Mouse (Mus musculus) stomach, postnatal 0 days (tissue): ENCODE measurements around the gene Ppp3ca. TPM values are rescaled to one million over a fixed set of nuclear protein-coding genes. Genes with fewer than 3 reads are reported as not detected.

Source experiments
- ATAC-seq: fragments of 200-750 bp; cut with Nextera tagmentation; 2 replicates; pipeline ENCODE4 v1.8.0; 2017; ENCODE audit not compliant: low FRiP score, low TSS enrichment
- DNase-seq: peaks from one replicate; pipeline ENCODE4 v3.0.0-alpha.2; 2016; ENCODE audit warnings: low spot score
- H3K27ac ChIP-seq: fragments of 300-500 bp; sonication (generic); replicated peaks from 2 replicates; pipeline ENCODE4 v1.5.1; 2014; ENCODE audit warnings: mild to moderate bottlenecking, control low read depth
- H3K27me3 ChIP-seq: fragments of 300-500 bp; sonication (generic); 2 replicates; pipeline ENCODE4 v1.6.1; 2014; ENCODE audit warnings: low read length; ENCODE audit not compliant: control insufficient read depth, insufficient read depth
- H3K36me3 ChIP-seq: fragments of 300-500 bp; sonication (generic); 2 replicates; pipeline ENCODE4 v1.6.1; 2014; ENCODE audit warnings: low read length, mixed read lengths; ENCODE audit not compliant: control insufficient read depth, insufficient read depth
- H3K4me1 ChIP-seq: fragments of 300-500 bp; sonication (generic); replicated peaks from 2 replicates; pipeline ENCODE4 v1.6.1; 2014; ENCODE audit warnings: antibody characterized with exemption; ENCODE audit not compliant: control insufficient read depth, insufficient read depth
- H3K4me2 ChIP-seq: fragments of 300-500 bp; sonication (generic); replicated peaks from 2 replicates; pipeline ENCODE4 v1.6.1; 2014; ENCODE audit warnings: low read depth, mild to moderate bottlenecking, control low read depth, moderate library complexity
- H3K4me3 ChIP-seq: fragments of 300-500 bp; sonication (generic); 2 replicates; pipeline ENCODE4 v1.5.1; 2014; ENCODE audit warnings: low read depth, low read length, control low read depth
- H3K9ac ChIP-seq: fragments of 300-500 bp; sonication (generic); 2 replicates; pipeline ENCODE4 v1.6.1; 2014; ENCODE audit warnings: mild to moderate bottlenecking, low read length, control low read depth, mixed read lengths
- H3K9me3 ChIP-seq: fragments of 300-500 bp; sonication (generic); 2 replicates; pipeline ENCODE4 v1.6.1; 2016; ENCODE audit warnings: low read length; ENCODE audit not compliant: control insufficient read depth
- CTCF ChIP-seq: IDR thresholded peaks from 2 replicates; pipeline ENCODE4 v1.5.1; 2016; ENCODE audit warnings: antibody characterized with exemption, low read depth, mild to moderate bottlenecking, moderate library complexity
- EP300 ChIP-seq: optimal IDR thresholded peaks from 2 replicates; pipeline ENCODE3; 2016; ENCODE audit warnings: antibody characterized with exemption
- WGBS: fragments of 180-500 bp; shearing (Covaris S2); extraction: QIAGEN DNeasy Blood & Tissue Kit; methylation state at CpG from one replicate; pipeline ENCODE4 v1.1.7; 2014; 5-methylcytosine and 5-hydroxymethylcytosine counted together
- polyA plus RNA-seq: library from polyadenylated mRNA; unstranded; fragments of >200 nt; fragmentation: Nextera tagmentation; extraction: Ambion mirVana; gene quantifications from 2 replicates; pipeline ENCODE4 v1.2.1, GENCODE M21; 2015

Ppp3ca gene
- polyA plus RNA-seq, 1 experiment from 2014 or later = 50.2 TPM

DNA sequence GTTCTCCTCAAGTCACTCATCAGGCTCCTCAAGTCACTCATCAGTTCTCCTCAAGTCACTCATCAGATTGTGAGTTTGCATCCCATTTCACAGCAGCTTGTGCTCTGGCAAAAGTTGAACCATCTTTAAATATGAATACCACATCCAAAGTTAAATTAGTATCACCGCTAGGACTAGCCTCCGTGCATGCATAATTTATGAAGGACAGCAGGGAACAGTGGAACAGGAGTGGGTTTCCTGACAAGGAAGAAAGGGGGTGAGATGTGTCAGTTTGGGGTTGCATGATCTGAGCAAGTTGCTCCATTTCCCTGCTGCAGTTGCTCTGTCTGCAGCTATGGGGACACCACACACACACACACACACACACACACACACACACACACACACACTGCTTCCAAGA, 229.8 kb downstream of the Ppp3ca start:
- no peaks in the 10 kb centered on the region for H3K4me1 ChIP-seq
- H3K9me3 ChIP-seq = no peaks in the 10 kb centered on the region
- DNase-seq = no peak
- peaks cover 7% of the 10 kb centered on the region for H3K36me3 ChIP-seq
- no peak for ATAC-seq
- H3K27me3 ChIP-seq = no peaks in the 10 kb centered on the region
- WGBS = 89% methylated on average over 2 of the region's 2 CpGs
- H3K4me2 ChIP-seq = no peak overlapping the region
- no peak overlapping the region for H3K27ac ChIP-seq
- TF ChIP-seq CTCF (no peak), EP300 (no peak)
- H3K4me3 ChIP-seq = no peak overlapping the region
- no peak overlapping the region for H3K9ac ChIP-seq

DNA sequence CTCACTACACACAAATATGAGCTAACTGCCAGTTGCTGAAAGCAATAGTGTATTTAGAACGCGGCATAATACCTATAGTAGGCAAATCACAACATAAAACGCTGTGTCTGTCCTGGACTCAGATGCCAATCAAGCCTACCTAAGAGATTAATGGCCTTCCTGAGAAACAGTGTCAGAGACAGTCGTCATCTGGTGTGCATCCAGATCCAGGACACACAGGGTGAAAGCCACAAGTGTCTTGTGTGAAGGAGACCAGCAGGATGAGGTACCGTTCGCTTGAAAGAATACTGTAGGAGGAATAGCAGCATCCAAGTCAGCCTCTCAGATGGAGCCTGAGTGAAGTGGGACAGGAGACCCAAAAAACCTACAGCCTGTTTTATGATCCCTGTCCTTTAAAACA, 231.1 kb downstream of the Ppp3ca start:
- Histone ChIP-seq H3K4me2 (no peak overlapping the region), H3K4me1 (no peaks in the 10 kb centered on the region), H3K9ac (no peak overlapping the region), H3K9me3 (no peaks in the 10 kb centered on the region), H3K27ac (no peak overlapping the region), H3K27me3 (no peaks in the 10 kb centered on the region), H3K36me3 (peaks cover 4% of the 10 kb centered on the region), H3K4me3 (no peak overlapping the region)
- TF ChIP-seq EP300 (no peak), CTCF (no peak)
- no peak for DNase-seq
- no peak for ATAC-seq
- WGBS = 92% methylated on average over 6 of the region's 6 CpGs

DNA sequence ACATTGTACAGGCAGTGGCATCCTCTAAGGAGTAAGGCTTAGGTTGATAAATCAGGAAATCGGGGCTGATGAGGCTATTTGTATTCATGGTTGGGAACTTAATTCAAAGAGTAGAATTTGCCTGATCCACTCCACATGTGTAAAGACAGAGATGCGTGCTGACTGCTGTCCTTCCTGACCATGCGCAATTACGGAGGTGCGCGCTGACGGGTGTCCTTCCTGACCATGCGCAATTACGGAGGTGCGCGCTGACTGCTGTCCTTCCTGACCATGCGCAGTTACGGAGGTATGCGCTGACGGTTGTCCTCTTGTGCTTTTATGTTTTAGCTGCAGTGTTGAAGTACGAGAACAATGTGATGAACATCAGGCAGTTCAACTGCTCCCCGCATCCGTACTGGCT, 232.9 kb downstream of the Ppp3ca start:
- Histone ChIP-seq H3K4me2 (no peak overlapping the region), H3K27me3 (no peaks in the 10 kb centered on the region), H3K4me3 (no peak overlapping the region), H3K9me3 (no peaks in the 10 kb centered on the region), H3K4me1 (no peaks in the 10 kb centered on the region), H3K27ac (no peak overlapping the region), H3K36me3 (peaks cover 4% of the 10 kb centered on the region), H3K9ac (no peak overlapping the region)
- TF ChIP-seq CTCF (no peak), EP300 (no peak)
- ATAC-seq (no peak), DNase-seq (no peak)
- WGBS = 96% methylated on average over 18 of the region's 18 CpGs

DNA sequence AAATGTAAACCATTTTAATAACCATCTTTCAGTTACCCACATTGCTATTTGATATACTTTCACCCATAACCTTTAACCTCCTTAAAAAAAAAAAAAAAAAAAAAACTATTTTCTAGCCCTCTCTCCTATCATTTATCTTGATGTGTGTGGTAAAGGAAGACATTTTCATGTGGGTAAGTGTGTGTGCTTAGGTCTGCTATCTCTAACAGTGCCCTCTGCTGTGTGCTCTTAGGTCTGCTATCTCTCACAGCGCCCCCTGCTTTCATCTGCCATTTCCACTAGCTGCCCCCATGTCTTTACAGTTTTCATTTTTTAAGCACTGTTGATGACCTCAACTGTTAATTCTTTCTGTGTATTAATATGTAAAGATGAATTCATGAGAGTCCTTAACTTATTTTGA, 235.7 kb downstream of the Ppp3ca start:
- WGBS = 84% methylated on average over 1 of the region's 1 CpGs
- H3K9me3 ChIP-seq = no peaks in the 10 kb centered on the region
- TF ChIP-seq EP300 (no peak), CTCF (peak; percentile 73)
- H3K27ac ChIP-seq = no peak overlapping the region
- no peaks in the 10 kb centered on the region for H3K27me3 ChIP-seq
- H3K36me3 ChIP-seq = peaks cover 4% of the 10 kb centered on the region
- no peaks in the 10 kb centered on the region for H3K4me1 ChIP-seq
- DNase-seq (no peak), ATAC-seq (no peak)
- H3K4me2 ChIP-seq = no peak overlapping the region
- no peak overlapping the region for H3K4me3 ChIP-seq
- H3K9ac ChIP-seq = no peak overlapping the region

DNA sequence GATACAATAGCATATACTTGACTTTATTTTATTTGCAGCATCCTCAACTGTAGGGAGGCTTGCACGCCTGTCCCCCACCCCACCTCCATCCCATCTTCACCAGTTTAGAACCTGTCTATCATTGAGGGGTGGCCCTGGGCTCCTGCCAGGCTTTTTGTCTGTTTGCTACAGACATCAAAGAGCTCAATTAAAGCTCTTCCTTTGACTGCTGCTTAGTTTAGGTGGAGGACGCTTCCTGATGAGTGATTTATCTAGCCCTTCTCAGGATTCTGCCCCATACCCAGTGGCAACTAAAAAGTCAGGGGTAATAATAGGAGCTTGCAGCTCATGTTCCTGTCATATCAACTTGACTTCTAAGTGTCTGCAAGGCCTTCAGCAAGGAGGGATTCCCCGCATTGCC, 239.6 kb downstream of the Ppp3ca start:
- H3K9me3 ChIP-seq = no peaks in the 10 kb centered on the region
- ATAC-seq (no peak), DNase-seq (no peak)
- H3K36me3 ChIP-seq = no peaks in the 10 kb centered on the region; the same call in 1 of the 2 replicates
- WGBS = 69% methylated on average over 3 of the region's 3 CpGs
- no peak overlapping the region for H3K4me2 ChIP-seq
- H3K9ac ChIP-seq = no peak overlapping the region
- H3K27me3 ChIP-seq = no peaks in the 10 kb centered on the region
- H3K27ac ChIP-seq = no peak overlapping the region
- no peak for TF ChIP-seq CTCF
- no peak for TF ChIP-seq EP300
- no peak overlapping the region for H3K4me3 ChIP-seq
- no peaks in the 10 kb centered on the region for H3K4me1 ChIP-seq

DNA sequence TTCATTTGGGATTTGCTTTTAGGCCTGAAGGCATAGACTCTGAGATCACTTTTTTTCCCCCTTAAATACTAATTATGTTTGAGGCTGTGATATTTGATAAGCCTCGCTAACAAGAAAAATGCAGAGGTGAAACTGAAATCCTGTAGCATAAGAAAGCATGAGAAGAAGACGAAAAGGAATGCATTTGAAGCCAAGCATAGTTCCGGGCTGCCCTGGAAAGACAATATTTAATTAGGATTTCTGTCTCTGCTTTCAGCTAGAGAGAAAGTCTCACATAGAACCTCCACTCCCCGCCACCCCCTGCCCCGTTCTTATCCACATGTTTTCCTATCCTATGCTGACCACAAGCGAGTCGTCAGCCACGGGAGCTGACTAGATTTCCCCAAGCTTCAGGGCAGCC, 241.4 kb downstream of the Ppp3ca start:
- no peak for TF ChIP-seq EP300
- TF ChIP-seq CTCF = no peak
- no peak for ATAC-seq
- H3K9ac ChIP-seq = no peak overlapping the region
- H3K27me3 ChIP-seq = no peaks in the 10 kb centered on the region
- no peak overlapping the region for H3K27ac ChIP-seq
- no peak overlapping the region for H3K4me3 ChIP-seq
- H3K36me3 ChIP-seq = no peaks in the 10 kb centered on the region; the same call in 1 of the 2 replicates
- no peak for DNase-seq
- H3K9me3 ChIP-seq = no peaks in the 10 kb centered on the region
- H3K4me2 ChIP-seq = no peak overlapping the region
- WGBS = 85% methylated on average over 8 of the region's 8 CpGs
- H3K4me1 ChIP-seq = no peaks in the 10 kb centered on the region
